Mouse (Mus musculus): ENCODE results near the gene Olfr222. TPM values are rescaled to one million over a fixed set of nuclear protein-coding genes. Genes with fewer than 3 reads are reported as not detected.

Gene Olfr222
- total RNA-seq, 1 experiment = not detected

DNA sequence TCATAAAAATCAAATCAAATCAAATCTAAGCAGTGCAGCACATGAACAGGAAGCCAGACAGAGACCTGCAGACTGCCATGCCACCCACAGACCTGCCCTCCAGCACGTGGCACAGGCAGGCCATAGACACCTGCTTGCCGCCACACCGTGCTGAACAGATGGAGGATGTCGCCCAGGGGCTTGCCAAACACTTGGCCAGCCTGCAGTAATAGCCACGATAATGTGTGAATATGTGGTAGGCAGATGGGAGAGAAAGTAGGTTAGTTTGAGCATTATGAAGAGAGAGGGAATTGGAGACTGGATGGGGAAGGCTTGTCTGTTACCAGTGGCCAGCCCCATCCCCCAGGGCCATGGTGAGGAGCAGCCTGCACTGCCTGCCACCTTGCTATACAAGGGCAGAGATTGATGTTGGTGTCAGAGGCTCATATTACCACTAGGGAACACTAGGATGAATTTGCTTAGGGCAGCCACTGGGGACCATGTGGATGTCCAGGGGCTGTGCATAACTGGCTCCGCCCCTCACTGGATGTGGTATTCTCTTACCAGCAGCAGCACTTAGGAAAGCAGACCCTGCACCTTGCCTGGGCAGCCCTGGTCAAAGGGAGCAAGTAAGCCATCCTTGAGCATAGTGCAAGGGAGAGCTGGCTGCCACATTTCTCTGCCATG is 45.0 kb downstream of the Olfr222 start:
- H3K4me1 ChIP-seq (ENCODE audit: control insufficient read depth in 2 of 2, insufficient read depth in 2 of 2, low read length in 2 of 2, poor library complexity in 1 of 2) = peaks cover 0 to 12% of the 10 kb centered on the region in 2 experiments; a peak in 1 of 4 replicates
- no peak for DNase-seq (ENCODE audit: low read depth, low spot score)
- no peak overlapping the region for H3K4me3 ChIP-seq (ENCODE audit: insufficient read depth in 1 of 2, low read depth in 1 of 2, low read length in 2 of 2, poor library complexity in 1 of 2, severe bottlenecking in 1 of 2)
- H3K36me3 ChIP-seq (ENCODE audit: control insufficient read depth, insufficient read depth, low read length, poor library complexity, severe bottlenecking) = no peaks in the 10 kb centered on the region
- in situ Hi-C loops (cut with MboI; ENCODE audit: low sequenced_read_pairs in 2 of 2, unreplicated experiment in 2 of 2) = no loop called here
- no peak for TF ChIP-seq ZC3H11A (IDR thresholded peaks at IDR 0.05; ENCODE audit: borderline replicate concordance, low read depth, low read length)
- no peak for TF ChIP-seq HCFC1 (IDR thresholded peaks at IDR 0.05; ENCODE audit: borderline replicate concordance, insufficient read depth, low read length)
- TF ChIP-seq CHD2 (IDR thresholded peaks at IDR 0.05; ENCODE audit: low read depth, low read length) = no peak
- no peak for TF ChIP-seq MAFK (IDR thresholded peaks at IDR 0.05; ENCODE audit: insufficient read depth, low read depth, low read length)
- TF ChIP-seq ZNF384 (IDR thresholded peaks at IDR 0.05; ENCODE audit: low read depth, low read length) = no peak
- no peak overlapping the region for H3K27ac ChIP-seq (ENCODE audit: insufficient read depth, low read depth, low read length, poor library complexity, severe bottlenecking)
- H3K9ac ChIP-seq (ENCODE audit: insufficient read depth, low read depth, low read length, poor library complexity, severe bottlenecking) = no peak overlapping the region
- no peaks in the 10 kb centered on the region for H3K9me3 ChIP-seq (ENCODE audit: control insufficient read depth, insufficient read depth, low read depth, low read length)

DNA sequence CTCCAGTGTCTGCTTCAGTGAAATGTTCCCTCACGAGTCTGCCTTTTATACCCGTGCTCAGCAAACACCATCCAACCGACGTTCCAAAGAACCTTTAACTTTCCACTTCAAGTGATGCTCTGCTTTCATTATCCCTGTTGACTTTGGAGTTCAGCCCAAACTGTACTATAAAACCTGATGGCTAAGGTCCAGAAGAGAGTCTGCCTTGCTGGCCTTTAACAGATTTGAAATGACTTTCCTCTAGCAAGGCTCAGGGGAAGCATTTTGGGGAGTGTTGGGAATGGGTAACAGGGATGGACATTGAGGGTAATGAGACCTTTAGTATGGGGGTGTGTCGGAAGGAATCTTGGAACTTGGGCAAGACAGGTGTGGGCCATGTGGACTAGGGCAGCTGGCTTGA is 45.8 kb downstream of the Olfr222 start:
- H3K27ac ChIP-seq (ENCODE audit: insufficient read depth, low read depth, low read length, poor library complexity, severe bottlenecking) = no peak overlapping the region
- H3K36me3 ChIP-seq (ENCODE audit: control insufficient read depth, insufficient read depth, low read length, poor library complexity, severe bottlenecking) = no peaks in the 10 kb centered on the region
- H3K9me3 ChIP-seq (ENCODE audit: control insufficient read depth, insufficient read depth, low read depth, low read length) = no peaks in the 10 kb centered on the region
- H3K4me3 ChIP-seq (ENCODE audit: insufficient read depth in 1 of 2, low read depth in 1 of 2, low read length in 2 of 2, poor library complexity in 1 of 2, severe bottlenecking in 1 of 2) = no peak overlapping the region
- in situ Hi-C loops (cut with MboI; ENCODE audit: low sequenced_read_pairs in 2 of 2, unreplicated experiment in 2 of 2) = no loop called here
- TF ChIP-seq MAFK (IDR thresholded peaks at IDR 0.05; ENCODE audit: insufficient read depth, low read depth, low read length) (no peak), HCFC1 (IDR thresholded peaks at IDR 0.05; ENCODE audit: borderline replicate concordance, insufficient read depth, low read length) (no peak), ZNF384 (IDR thresholded peaks at IDR 0.05; ENCODE audit: low read depth, low read length) (no peak), ZC3H11A (IDR thresholded peaks at IDR 0.05; ENCODE audit: borderline replicate concordance, low read depth, low read length) (no peak), CHD2 (IDR thresholded peaks at IDR 0.05; ENCODE audit: low read depth, low read length) (no peak)
- no peak for DNase-seq (ENCODE audit: low read depth, low spot score)
- peaks cover 0 to 12% of the 10 kb centered on the region in 2 experiments; a peak in 1 of 4 replicates for H3K4me1 ChIP-seq (ENCODE audit: control insufficient read depth in 2 of 2, insufficient read depth in 2 of 2, low read length in 2 of 2, poor library complexity in 1 of 2)
- H3K9ac ChIP-seq (ENCODE audit: insufficient read depth, low read depth, low read length, poor library complexity, severe bottlenecking) = no peak overlapping the region

DNA sequence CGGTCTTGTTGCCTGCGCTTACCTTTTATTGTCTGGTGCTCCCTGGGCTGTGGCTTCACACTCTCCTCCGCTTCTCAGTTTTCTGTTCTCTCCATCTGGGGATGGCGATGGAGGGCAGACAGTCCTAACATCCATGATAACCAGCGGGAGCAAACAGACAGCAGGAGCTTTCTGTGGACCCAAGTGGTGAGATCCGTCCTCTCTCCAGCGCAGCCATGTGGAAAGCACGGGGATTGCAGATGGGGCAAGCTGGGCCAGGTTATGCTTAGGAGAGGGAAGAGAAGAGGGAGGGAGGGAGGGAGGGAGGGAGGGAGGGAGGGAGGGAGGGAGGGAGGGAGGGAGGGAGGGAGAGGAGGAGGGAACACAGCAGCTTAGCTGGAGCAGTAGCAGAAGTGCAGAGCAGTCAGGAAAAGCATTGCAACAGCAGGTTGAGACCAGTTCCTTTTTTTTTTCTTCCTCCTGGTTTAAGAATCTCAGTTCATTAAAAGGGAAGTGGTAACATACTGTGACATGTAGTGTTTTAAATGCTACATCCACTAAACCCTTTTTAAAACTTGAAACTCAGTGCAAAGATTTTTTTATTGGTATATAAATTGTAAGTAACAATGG is 49.5 kb downstream of the Olfr222 start, which contains the start of gene Zkscan17:
Gene Zkscan17 (minus strand): TSS at position 280 of the 609 bp plus-strand sequence.
- peak within 1 kb of the TSS; percentile 31 to 54; a peak in 3 of 4 replicates for H3K4me3 ChIP-seq (ENCODE audit: insufficient read depth in 1 of 2, low read depth in 1 of 2, low read length in 2 of 2, poor library complexity in 1 of 2, severe bottlenecking in 1 of 2)
- in situ Hi-C loops (cut with MboI; ENCODE audit: low sequenced_read_pairs in 2 of 2, unreplicated experiment in 2 of 2) = no loop called here
- no peak within 1 kb of the TSS for H3K27ac ChIP-seq (ENCODE audit: insufficient read depth, low read depth, low read length, poor library complexity, severe bottlenecking)
- H3K9ac ChIP-seq (ENCODE audit: insufficient read depth, low read depth, low read length, poor library complexity, severe bottlenecking) = peak within 1 kb of the TSS; percentile 65; the same call in 1 of the 2 replicates
- DNase-seq (ENCODE audit: low read depth, low spot score) = peak; percentile 86
- no peaks in the 10 kb centered on the region for H3K36me3 ChIP-seq (ENCODE audit: control insufficient read depth, insufficient read depth, low read length, poor library complexity, severe bottlenecking)
- no peaks in the 10 kb centered on the region for H3K9me3 ChIP-seq (ENCODE audit: control insufficient read depth, insufficient read depth, low read depth, low read length)
- no peak for TF ChIP-seq MAFK (IDR thresholded peaks at IDR 0.05; ENCODE audit: insufficient read depth, low read depth, low read length)
- 0 out of 2 replicates have a peak, but pooled peaks have one; percentile 20 for TF ChIP-seq HCFC1 (IDR thresholded peaks at IDR 0.05; ENCODE audit: borderline replicate concordance, insufficient read depth, low read length)
- TF ChIP-seq ZNF384 (IDR thresholded peaks at IDR 0.05; ENCODE audit: low read depth, low read length) = peak; percentile 12; the same call in 1 of the 2 replicates
- no peak for TF ChIP-seq ZC3H11A (IDR thresholded peaks at IDR 0.05; ENCODE audit: borderline replicate concordance, low read depth, low read length)
- H3K4me1 ChIP-seq (ENCODE audit: control insufficient read depth in 2 of 2, insufficient read depth in 2 of 2, low read length in 2 of 2, poor library complexity in 1 of 2) = peaks cover 0 to 9% of the 10 kb centered on the region in 2 experiments; a peak in 1 of 4 replicates

- DNase-seq (ENCODE audit: low read depth, low spot score) = peak; percentile 86
- TF ChIP-seq ZC3H11A (IDR thresholded peaks at IDR 0.05; ENCODE audit: borderline replicate concordance, low read depth, low read length) (no peak), HCFC1 (IDR thresholded peaks at IDR 0.05; ENCODE audit: borderline replicate concordance, insufficient read depth, low read length) (peak; percentile 56; the same call in 1 of the 2 replicates), ZNF384 (IDR thresholded peaks at IDR 0.05; ENCODE audit: low read depth, low read length) (peak; percentile 100), CHD2 (IDR thresholded peaks at IDR 0.05; ENCODE audit: low read depth, low read length) (no peak), MAFK (IDR thresholded peaks at IDR 0.05; ENCODE audit: insufficient read depth, low read depth, low read length) (0 out of 2 replicates have a peak, but pooled peaks have one; percentile 35)
- Histone ChIP-seq H3K36me3 (ENCODE audit: control insufficient read depth, insufficient read depth, low read length, poor library complexity, severe bottlenecking) (no peaks in the 10 kb centered on the region), H3K4me1 (ENCODE audit: control insufficient read depth in 2 of 2, insufficient read depth in 2 of 2, low read length in 2 of 2, poor library complexity in 1 of 2) (peaks cover 0 to 6% of the 10 kb centered on the region in 2 experiments; a peak in 2 of 4 replicates), H3K9ac (ENCODE audit: insufficient read depth, low read depth, low read length, poor library complexity, severe bottlenecking) (peak overlapping the region; percentile 13; the same call in 1 of the 2 replicates), H3K9me3 (ENCODE audit: control insufficient read depth, insufficient read depth, low read depth, low read length) (no peaks in the 10 kb centered on the region), H3K27ac (ENCODE audit: insufficient read depth, low read depth, low read length, poor library complexity, severe bottlenecking) (no peak overlapping the region), H3K4me3 (ENCODE audit: insufficient read depth in 1 of 2, low read depth in 1 of 2, low read length in 2 of 2, poor library complexity in 1 of 2, severe bottlenecking in 1 of 2) (0 out of 4 replicates have a peak overlapping the region, but pooled peaks of 1 of the 2 experiments have one; percentile 1)
- in situ Hi-C loops (cut with MboI; ENCODE audit: low sequenced_read_pairs in 2 of 2, unreplicated experiment in 2 of 2) = no loop called here
These were observed 50.8 kb downstream of the Olfr222 start for GRCm38 (mm10) chr11:59525237-59525636.
